Mouse (Mus musculus) kidney, postnatal 4 days (tissue): ENCODE data around the gene St8sia1.

ENCODE experiments used
- DNase-seq, 2 experiments: peaks; one replicate each; pipeline ENCODE4 v3.0.0; 2021; ENCODE audit warnings: mixed read lengths in 2 of 2

Gene St8sia1

GRCm38 (mm10) chr6:142944470-142944869, 19.8 kb downstream of the St8sia1 start:
- no peak for DNase-seq

- no peak for DNase-seq
These were observed 20.8 kb downstream of the St8sia1 start for GRCm38 (mm10) chr6:142943419-142943818.

- no peak for DNase-seq
These were observed 22.5 kb downstream of the St8sia1 start for GRCm38 (mm10) chr6:142941596-142942381.

GRCm38 (mm10) chr6:142941078-142941477, 23.2 kb downstream of the St8sia1 start:
- DNase-seq: no peak

- DNase-seq: peak; percentile 76 to 84
These were observed 25.5 kb downstream of the St8sia1 start for GRCm38 (mm10) chr6:142938549-142939345.

GRCm38 (mm10) chr6:142938074-142938473, 26.2 kb downstream of the St8sia1 start:
- no peak for DNase-seq

- peak in 1 of 2 experiments; percentile 21 for DNase-seq
These were observed 31.7 kb downstream of the St8sia1 start for GRCm38 (mm10) chr6:142932582-142932981.

- no peak for DNase-seq
These were observed 32.1 kb downstream of the St8sia1 start for GRCm38 (mm10) chr6:142932144-142932543.

GRCm38 (mm10) chr6:142928551-142929309, 35.5 kb downstream of the St8sia1 start:
- DNase-seq: no peak

- no peak for DNase-seq
These were observed 37.2 kb downstream of the St8sia1 start for GRCm38 (mm10) chr6:142926901-142927605.

- DNase-seq: no peak
These were observed 38.3 kb downstream of the St8sia1 start for GRCm38 (mm10) chr6:142925921-142926320.

- DNase-seq: no peak
These were observed 38.9 kb downstream of the St8sia1 start for GRCm38 (mm10) chr6:142925374-142925773.

- DNase-seq: no peak
These were observed 43.4 kb downstream of the St8sia1 start for GRCm38 (mm10) chr6:142920901-142921300.

GRCm38 (mm10) chr6:142918691-142919090, 45.6 kb downstream of the St8sia1 start:
- no peak for DNase-seq

- DNase-seq: no peak
These were observed 46.8 kb downstream of the St8sia1 start for GRCm38 (mm10) chr6:142917471-142917901.

- DNase-seq: no peak
These were observed 47.8 kb downstream of the St8sia1 start for GRCm38 (mm10) chr6:142916271-142916941.

GRCm38 (mm10) chr6:142915464-142915863, 48.8 kb downstream of the St8sia1 start:
- no peak for DNase-seq

GRCm38 (mm10) chr6:142914676-142915075, 49.6 kb downstream of the St8sia1 start:
- no peak for DNase-seq

GRCm38 (mm10) chr6:142911263-142911662, 53.0 kb downstream of the St8sia1 start:
- no peak for DNase-seq

- DNase-seq: no peak
These were observed 53.5 kb downstream of the St8sia1 start for GRCm38 (mm10) chr6:142910721-142911120.

GRCm38 (mm10) chr6:142909771-142910105, 54.5 kb downstream of the St8sia1 start:
- no peak for DNase-seq
